Mouse (Mus musculus) stomach, postnatal 0 days (tissue): ENCODE results near the gene Tmem140.

Experiments used
- CTCF ChIP-seq: IDR thresholded peaks from 2 replicates; pipeline ENCODE4 v1.5.1; 2016; ENCODE audit warnings: antibody characterized with exemption, low read depth, mild to moderate bottlenecking, moderate library complexity
- EP300 ChIP-seq: optimal IDR thresholded peaks from 2 replicates; pipeline ENCODE3; 2016; ENCODE audit warnings: antibody characterized with exemption

DNA sequence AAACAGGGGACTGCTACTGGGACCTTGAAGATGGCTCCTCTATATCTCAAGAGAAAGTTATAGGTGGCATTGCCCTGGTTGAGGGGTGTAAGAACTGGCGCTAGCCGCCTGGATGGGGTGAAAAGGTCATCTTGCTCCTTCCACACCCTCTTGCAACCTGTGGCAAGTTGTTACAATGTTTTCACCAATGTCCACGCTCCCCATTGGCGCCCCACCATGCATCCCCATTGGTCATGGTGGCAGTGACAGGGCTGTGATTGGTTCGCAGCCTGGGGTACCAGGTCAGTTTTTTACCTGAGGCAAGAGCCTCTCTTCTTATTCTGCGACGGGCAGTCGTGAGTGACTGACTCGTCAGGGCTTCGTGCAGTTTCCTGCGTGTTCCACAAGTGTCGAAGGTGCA, 57.7 kb downstream of the Tmem140 start:
- TF ChIP-seq CTCF, result no peak
- no peak for TF ChIP-seq EP300
